In genomic region chr8:85311743-85312142, GRCm38 (mm10) we compare ENCODE assay signal across 8 mouse cellular contexts. TPM values are rescaled to one million over a fixed set of nuclear protein-coding genes. Genes with fewer than 3 reads are reported as not detected.
A peak's percentile ranks its signal among the peaks of the same experiment; 100 is the strongest.
DNase-seq lines count a peak whose midpoint lies in the region; ATAC-seq lines count a peak whose summit lies in the region.

No protein-coding gene starts in this region.

- peaks cover 18% of the 10 kb centered on the region for H3K36me3 ChIP-seq in hindbrain, embryonic 12.5 days

- H3K4me2 ChIP-seq in hindbrain, embryonic 12.5 days (replicated peaks), result no peak overlapping the region

- no peak overlapping the region for H3K27ac ChIP-seq in hindbrain, embryonic 12.5 days

- peak; percentile 27 for DNase-seq in heart, postnatal 4 days
- no peak for DNase-seq in heart, postnatal 36 days
- peak; percentile 13 for DNase-seq in thymus, postnatal 14 days
- no peak for DNase-seq in thymus, adult 18-20 months
- peak; percentile 38 for DNase-seq in lung, postnatal 25 days (ENCODE audit: low spot score)
- no peak for DNase-seq in ovary, adult 18-20 months (ENCODE audit: low spot score)

- ATAC-seq in erythroblast, adult 5-6 weeks (replicated peaks; ENCODE audit: low FRiP score, poor library complexity, severe bottlenecking), result peak; percentile 54
- ATAC-seq in hindbrain, embryonic 12.5 days (ENCODE audit: low FRiP score), result no peak

- no peaks in the 10 kb centered on the region for H3K9me3 ChIP-seq in hindbrain, embryonic 12.5 days (replicated peaks)

- no peaks in the 10 kb centered on the region for H3K27me3 ChIP-seq in hindbrain, embryonic 12.5 days

- H3K9ac ChIP-seq in hindbrain, embryonic 12.5 days, result no peak overlapping the region

- intact Hi-C loops in heart, postnatal 36 days (cut with DNase I), result loop anchor here (1.0 to 10.0 kb wide), 4 partner anchors 85 to 356 kb away; no protein-coding TSS in a partner anchor

- no peak overlapping the region for H3K4me3 ChIP-seq in hindbrain, embryonic 12.5 days

- H3K4me1 ChIP-seq in hindbrain, embryonic 12.5 days, result no peaks in the 10 kb centered on the region

RNA-seq across cellular contexts. Expression of gene Vps35, which starts 12.1 kb away (rescaled TPM):
- total RNA-seq in heart, postnatal 4 days (2021), result 10 to 100 TPM; 74.5 to 78.3 TPM
- total RNA-seq in heart, postnatal 36 days (2021), result 10 to 100 TPM; 70.7 to 71.1 TPM
- 54.8 and 68.4 TPM in 2 replicates for total RNA-seq in erythroblast, adult 5-6 weeks (2015; ENCODE audit: low replicate concordance)
- total RNA-seq in erythroblast, adult 5-6 weeks (2017; ENCODE audit: low replicate concordance), result 50.0 and 53.9 TPM in 2 replicates
- 168 and 179 TPM in 2 replicates for polyA plus RNA-seq in hindbrain, embryonic 12.5 days (2016; fragmentation: Nextera tagmentation; extraction: Ambion mirVana)

RNA-seq across cellular contexts. Expression of gene Orc6, which starts 12.3 kb away (rescaled TPM):
- 10 to 100 TPM; 27.7 to 30.3 TPM for total RNA-seq in heart, postnatal 4 days (2021)
- total RNA-seq in heart, postnatal 36 days (2021), result 1 to 10 TPM; 5.8 to 8.2 TPM
- 38.2 and 48.5 TPM in 2 replicates for total RNA-seq in erythroblast, adult 5-6 weeks (2015; ENCODE audit: low replicate concordance)
- 47.6 and 89.5 TPM in 2 replicates for total RNA-seq in erythroblast, adult 5-6 weeks (2017; ENCODE audit: low replicate concordance)
- 82.1 and 86.0 TPM in 2 replicates for polyA plus RNA-seq in hindbrain, embryonic 12.5 days (2016; fragmentation: Nextera tagmentation; extraction: Ambion mirVana)

Comparison
In these comparisons a context has a peak if more than half of its experiments do, and no peak if none do; other contexts are left out.
1. DNase-seq: peak in heart, postnatal 4 days (single experiment), thymus, postnatal 14 days (single experiment) and lung, postnatal 25 days (single experiment); none in heart, postnatal 36 days (0 of 2), thymus, adult 18-20 months (0 of 2) and ovary, adult 18-20 months (single experiment).